Mouse (Mus musculus): Measurements from ENCODE around the gene Kbtbd4.
"Not testable (repeated sequence)": the region's sequence is repeated elsewhere in the genome, so short reads cannot be mapped to it uniquely, and the experiment has no call there.

Kbtbd4 gene

GRCm38 (mm10) chr2:90904076-90904855 lies at the start of gene Kbtbd4, which contains the start of gene Ndufs3:
Kbtbd4 (plus strand) TSS chr2:90904740.
Ndufs3 (minus strand) TSS chr2:90904827.
- peak; percentile 92 to 93 for DNase-seq

GRCm38 (mm10) chr2:90861486-90861885 lies 43.1 kb upstream of the Kbtbd4 start:
- no peak for DNase-seq

- DNase-seq = no peak
These were observed 40.4 kb upstream of the Kbtbd4 start for GRCm38 (mm10) chr2:90864184-90864583.

GRCm38 (mm10) chr2:90866524-90866923 lies 38.0 kb upstream of the Kbtbd4 start:
- peak; percentile 82 to 92 for DNase-seq

- peak; percentile 24 to 37 for DNase-seq
These were observed 34.4 kb upstream of the Kbtbd4 start for GRCm38 (mm10) chr2:90870136-90870601.

GRCm38 (mm10) chr2:90871180-90871961 lies 33.2 kb upstream of the Kbtbd4 start:
- peak; percentile 49 to 58 for DNase-seq

GRCm38 (mm10) chr2:90874025-90874424 lies 30.5 kb upstream of the Kbtbd4 start:
- peak; percentile 49 to 66 for DNase-seq

- no peak for DNase-seq
These were observed 29.3 kb upstream of the Kbtbd4 start for GRCm38 (mm10) chr2:90875239-90875638.

- no peak for DNase-seq
These were observed 26.8 kb upstream of the Kbtbd4 start for GRCm38 (mm10) chr2:90877584-90878259.

- no peak for DNase-seq
These were observed 25.1 kb upstream of the Kbtbd4 start for GRCm38 (mm10) chr2:90879419-90879818.

GRCm38 (mm10) chr2:90880144-90880785 lies 24.3 kb upstream of the Kbtbd4 start:
- DNase-seq = no peak

GRCm38 (mm10) chr2:90881824-90882223 lies 22.7 kb upstream of the Kbtbd4 start:
- DNase-seq = no peak

- peak; percentile 81 to 85 for DNase-seq
These were observed 19.1 kb upstream of the Kbtbd4 start, which contains the start of gene C1qtnf4 for GRCm38 (mm10) chr2:90885218-90886041. C1qtnf4 (plus strand) TSS chr2:90885860.

GRCm38 (mm10) chr2:90886436-90886835 lies 18.1 kb upstream of the Kbtbd4 start:
- DNase-seq = peak; percentile 37 to 51

GRCm38 (mm10) chr2:90887627-90888026 lies 16.9 kb upstream of the Kbtbd4 start:
- DNase-seq = no peak

GRCm38 (mm10) chr2:90889550-90890548 lies 14.7 kb upstream of the Kbtbd4 start:
- peak; percentile 81 to 86 for DNase-seq

- DNase-seq = no peak
These were observed 10.8 kb upstream of the Kbtbd4 start for GRCm38 (mm10) chr2:90893673-90894298.

GRCm38 (mm10) chr2:90894299-90894677 lies 10.3 kb upstream of the Kbtbd4 start:
- DNase-seq = not testable (repeated sequence)

GRCm38 (mm10) chr2:90903398-90903797 lies 1.1 kb upstream of the Kbtbd4 start:
- DNase-seq = no peak

- DNase-seq = no peak
These were observed 300 bp downstream of the Kbtbd4 start for GRCm38 (mm10) chr2:90904856-90905224.

Measured in cerebellum, postnatal 25 days (tissue).